Mouse (Mus musculus) lung, postnatal 10 days (tissue): ENCODE data around the gene Sdk1.

Experiments
- DNase-seq: peaks from one replicate; pipeline ENCODE4 v3.0.0; 2021

Sdk1 gene

DNA sequence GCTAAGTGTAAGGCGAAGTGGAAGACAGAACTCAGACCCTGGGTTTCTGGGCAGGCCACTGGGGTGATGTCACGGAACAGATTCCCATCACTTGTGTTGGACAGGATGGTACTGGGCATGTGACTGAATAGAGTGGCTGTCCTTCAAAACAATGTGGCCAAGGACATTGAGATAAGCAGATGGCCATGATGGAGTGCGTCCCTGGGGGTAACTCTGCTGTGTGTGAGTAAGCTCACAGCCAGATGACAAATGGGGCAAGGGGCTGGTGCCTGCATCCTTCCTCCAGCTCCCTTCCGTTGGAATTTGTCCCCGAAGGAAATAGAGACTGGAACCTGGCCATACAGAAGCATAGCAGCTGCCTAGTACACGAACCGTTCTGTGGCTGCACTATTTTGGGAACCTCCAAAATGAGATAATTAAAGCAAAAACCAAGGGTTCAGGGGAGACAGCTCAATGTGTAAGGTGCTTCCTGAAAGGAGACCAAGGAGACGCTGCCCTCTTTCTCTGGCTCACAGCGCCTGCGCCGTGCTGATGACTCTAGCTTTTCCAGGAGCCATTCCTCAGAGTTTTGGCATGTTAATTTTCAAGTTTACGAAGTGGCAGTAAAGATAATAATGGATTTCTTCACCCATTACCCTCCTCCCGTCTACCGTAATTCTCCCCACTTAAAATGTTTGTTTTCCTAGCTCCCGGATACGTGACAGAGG, 661.4 kb downstream of the Sdk1 start:
- peak; percentile 18 for DNase-seq

DNA sequence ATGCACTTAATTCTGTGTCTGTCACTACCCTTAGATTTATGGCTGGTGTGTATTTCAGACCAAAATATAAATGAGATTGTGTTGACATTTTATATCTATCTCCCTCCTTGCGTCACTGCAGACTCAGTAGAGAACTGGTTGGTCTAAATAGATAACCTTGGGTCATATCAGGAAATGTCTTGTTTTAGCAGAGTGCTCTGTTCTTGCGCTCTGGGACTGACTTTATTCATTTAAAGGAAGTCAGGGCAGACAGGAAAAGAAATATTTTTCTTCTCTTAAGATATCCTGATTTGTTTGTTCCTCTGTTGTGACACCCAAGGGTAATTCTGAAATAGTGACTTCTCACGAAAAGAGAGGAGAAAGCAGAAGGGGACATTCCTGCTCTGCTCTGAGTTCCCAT, 669.2 kb downstream of the Sdk1 start:
- DNase-seq: no peak

DNA sequence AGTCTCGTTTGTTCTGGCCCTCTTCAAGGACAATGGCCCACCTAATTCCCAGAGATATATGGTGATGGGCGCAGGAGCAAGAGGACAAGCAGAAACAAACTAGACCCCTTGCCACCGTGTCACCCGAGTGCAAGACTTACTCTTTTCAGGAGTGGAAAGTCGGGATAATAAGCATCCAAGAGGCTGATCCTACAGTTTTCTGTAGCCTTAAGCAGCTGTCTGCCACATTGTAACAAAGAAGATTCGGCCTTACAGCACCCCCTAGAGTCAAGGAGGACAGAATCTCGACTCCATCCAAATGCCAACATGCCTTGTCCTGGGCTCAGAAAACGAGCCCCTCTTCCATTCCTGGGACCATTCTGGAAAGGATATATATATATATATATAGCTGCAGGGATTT, 669.6 kb downstream of the Sdk1 start:
- peak; percentile 25 for DNase-seq

DNA sequence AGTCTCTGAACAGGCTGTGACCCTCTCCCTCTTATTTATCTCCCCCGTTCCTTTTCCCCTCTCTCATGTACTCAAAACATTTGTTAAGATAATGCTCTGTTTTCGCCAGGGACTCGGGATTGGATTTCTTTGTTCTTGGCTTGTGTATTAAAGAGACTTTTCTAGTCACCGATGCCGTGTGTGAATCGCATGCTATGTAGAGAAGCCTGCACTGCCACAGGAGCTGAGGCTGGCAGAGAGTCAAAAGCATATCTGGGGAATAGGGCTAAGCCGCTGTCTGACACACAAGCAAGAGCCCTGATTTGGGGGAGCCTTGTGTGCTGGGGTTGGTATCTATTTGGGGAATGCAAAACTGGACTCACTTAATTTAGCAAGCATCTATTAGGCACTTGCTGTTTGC, 671.6 kb downstream of the Sdk1 start:
- no peak for DNase-seq

DNA sequence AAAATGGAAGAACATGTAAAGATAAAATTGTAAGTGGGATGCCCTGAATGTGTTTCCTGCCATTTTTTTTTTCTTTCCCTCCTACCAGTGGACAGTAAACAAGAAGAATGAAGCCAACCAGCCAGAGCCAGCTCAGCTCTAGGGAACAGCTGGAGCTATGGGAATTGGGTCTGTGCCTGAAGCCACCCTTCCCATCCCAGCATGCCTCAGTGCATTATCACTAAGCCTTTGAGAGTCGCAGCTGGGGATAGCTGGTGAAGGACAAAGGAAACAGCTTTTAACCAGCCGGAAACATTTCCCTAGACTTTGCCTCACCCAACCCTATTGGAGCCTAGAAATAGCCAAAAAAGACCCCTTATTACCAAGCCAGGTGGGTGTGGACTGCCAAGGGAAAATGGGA, 675.7 kb downstream of the Sdk1 start:
- DNase-seq: peak; percentile 69

DNA sequence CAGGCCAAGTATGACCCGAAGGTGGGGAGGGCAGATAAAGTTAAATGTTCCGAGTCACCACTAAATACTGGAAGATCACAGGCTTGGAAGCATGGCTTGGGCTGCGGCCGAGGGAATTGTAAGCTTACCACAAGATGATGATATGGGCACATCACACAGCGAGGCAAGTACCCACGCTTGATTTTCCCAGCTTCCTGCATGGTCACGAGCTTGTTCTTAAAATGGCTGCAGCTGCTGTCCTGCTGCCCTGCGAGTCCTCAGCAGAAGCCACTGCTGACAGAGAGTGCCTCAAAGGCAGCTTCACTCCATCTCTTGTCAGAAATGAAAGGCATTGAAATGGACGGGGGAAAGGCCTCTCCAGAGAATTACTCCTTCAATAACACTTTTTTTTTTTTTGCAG, 697.7 kb downstream of the Sdk1 start:
- DNase-seq: no peak

DNA sequence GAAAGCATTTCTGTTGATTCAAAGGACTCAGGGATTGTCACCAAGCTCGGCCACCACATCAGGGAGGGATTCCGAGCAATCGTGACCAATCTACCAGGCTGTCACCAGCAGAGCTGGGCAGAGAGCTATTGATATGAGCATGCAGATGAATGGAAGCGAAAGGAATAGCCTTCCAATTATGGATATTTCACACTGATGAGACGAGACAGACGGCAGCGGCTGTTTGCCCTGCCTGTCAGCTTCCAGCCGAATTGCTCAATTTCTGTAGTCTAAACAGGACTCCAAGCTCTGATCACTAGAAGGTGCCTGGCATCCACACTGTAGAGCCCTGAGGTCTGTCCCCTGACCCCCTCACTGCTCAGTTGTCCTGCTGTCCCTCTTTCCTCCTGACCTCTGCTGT, 699.3 kb downstream of the Sdk1 start:
- peak; percentile 51 for DNase-seq

DNA sequence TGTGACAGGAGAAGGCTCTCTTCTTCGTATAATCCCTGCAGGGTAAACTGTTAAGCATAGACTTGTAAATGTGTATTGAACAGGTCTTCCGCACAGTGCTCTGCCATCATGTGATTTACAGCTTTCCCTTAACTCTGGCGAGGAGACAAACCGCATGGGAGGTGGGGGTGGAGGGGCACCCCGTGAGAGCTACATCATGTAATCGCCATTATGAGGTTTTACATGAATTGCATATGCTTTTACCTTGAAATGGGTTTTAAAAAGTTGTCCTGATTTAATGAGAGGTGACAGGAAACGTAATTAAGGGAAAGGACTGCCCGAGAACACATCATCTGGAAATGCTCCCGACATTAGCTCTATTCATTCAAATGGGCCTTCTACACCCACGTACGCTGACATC, 709.5 kb downstream of the Sdk1 start:
- no peak for DNase-seq

DNA sequence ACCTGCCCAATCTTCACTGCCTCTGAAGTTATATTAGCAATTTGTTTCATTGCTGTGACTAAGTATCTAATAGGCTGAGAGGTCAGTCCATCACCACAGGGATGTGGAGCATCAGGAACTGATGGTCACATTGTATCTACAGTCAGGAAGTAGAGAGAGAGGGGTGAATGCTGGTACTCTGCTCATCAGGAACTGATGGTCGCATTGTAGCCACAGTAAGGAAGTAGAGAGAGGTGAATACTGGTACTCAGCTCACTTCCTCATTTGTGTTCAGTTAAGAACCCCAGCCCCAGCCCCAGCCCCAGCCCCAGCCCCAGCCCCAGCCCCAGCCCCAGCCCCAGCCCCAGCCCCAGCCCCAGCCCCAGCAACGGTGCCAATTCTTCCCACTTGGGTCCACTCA, 711.0 kb downstream of the Sdk1 start:
- no peak for DNase-seq

DNA sequence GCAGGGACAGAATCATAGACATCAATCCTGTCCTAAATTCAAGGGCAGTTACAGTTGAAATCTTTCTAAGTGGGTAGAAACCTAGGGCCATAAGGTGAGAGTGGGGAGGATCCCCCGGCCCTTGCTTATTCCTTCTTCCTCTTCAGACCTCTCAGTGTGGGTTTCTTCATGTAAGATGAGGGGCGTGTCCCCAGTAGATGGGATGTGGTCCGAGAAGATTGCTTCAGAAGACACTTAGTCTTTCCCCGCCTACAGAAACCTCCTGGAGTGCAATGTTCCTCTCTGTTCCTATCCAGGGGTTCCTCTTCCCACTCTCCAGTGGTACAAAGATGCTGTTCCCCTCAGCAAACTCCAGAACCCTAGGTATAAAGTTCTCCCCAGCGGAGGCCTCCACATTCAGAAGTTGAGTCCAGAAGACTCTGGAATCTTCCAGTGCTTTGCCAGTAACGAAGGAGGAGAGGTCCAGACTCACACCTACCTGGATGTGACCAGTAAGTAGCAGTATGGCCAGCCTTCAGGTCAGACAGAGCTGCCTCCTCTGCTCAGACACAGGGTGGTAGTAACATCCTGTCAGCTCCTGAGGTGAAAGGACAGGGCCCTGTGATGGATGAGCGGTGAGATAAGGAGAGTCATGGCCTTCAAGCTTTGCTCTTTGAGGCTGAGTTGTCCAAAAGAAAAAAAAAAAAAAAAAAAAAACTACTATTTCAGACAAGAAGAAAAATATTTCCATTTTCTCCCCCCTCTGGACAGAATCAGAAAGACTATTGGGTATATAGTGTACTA, 711.6 kb downstream of the Sdk1 start:
- no peak for DNase-seq

DNA sequence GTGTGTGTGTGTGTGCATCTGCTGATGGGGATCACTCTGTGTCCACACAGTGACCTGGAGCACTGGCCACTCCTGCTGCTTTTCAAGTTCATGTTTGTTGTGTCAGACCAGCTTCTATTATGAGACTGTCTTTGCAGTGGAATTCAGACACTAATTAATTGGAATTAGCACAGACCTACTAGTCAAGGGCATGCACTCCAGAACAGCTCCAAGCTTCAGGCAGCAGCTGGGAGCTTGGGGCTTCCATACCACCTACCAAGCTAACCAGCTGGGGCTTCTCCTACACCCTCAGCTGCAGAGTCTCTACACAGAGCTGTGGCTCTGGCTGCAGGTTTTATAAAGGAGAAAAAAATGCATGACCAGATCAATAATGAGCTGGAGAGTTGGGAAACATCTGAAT, 729.8 kb downstream of the Sdk1 start:
- no peak for DNase-seq

DNA sequence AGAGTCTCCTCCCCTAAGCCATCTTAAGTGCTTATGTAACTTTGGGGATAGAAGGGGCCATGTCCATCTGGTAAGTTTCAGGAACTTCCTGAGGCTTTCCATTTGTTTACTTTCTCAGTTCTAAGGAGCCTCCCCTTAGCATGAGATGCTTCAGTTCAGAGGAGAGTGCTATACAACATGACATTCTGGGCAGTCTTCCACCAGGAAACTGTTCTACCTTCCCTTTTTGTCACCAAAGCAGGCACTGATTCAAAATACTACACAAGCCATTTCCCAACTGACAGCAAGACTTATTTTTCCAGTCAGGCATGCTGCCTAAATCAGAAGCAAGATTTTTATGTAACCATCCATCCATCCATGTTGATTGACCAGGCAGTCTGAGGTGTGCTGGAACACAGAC, 738.2 kb downstream of the Sdk1 start:
- no peak for DNase-seq

DNA sequence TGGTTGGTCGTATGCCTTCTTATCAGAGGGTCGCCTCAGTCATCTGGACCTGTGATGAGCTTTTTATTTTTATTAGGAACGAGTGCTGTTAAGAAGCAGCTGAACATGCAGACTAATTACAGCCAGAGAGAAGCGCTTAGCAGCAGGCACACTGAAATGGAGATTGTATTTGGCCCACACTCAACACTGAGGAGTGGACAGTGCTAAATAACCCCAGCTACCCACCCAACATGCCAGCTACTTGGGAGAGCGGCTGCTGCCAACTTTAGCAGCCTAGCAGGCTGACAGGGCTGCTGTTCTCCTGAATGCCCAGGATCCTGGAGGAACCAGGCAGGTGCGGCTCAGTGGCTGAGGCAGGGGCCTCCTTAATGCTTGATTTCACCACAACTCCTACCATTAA, 739.5 kb downstream of the Sdk1 start:
- no peak for DNase-seq

DNA sequence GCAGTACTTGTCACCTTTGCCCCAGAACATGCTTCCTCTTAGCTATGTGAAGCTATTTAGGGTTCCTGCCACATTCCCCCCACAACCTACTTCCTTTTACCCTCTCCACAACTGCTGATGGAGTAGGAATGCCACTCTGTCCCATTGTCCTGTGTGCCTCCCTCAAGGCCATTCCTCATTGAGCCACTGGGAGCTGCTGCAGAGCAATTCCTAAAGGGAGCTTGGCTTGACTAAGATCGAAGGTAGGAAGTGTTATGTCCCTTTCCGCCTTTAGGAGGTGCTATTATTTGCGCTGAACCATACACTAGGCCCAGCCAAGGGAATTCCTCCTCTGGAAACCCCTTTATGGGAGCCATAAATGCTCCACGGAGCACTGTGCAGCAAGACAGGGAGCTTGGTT, 743.0 kb downstream of the Sdk1 start:
- no peak for DNase-seq

DNA sequence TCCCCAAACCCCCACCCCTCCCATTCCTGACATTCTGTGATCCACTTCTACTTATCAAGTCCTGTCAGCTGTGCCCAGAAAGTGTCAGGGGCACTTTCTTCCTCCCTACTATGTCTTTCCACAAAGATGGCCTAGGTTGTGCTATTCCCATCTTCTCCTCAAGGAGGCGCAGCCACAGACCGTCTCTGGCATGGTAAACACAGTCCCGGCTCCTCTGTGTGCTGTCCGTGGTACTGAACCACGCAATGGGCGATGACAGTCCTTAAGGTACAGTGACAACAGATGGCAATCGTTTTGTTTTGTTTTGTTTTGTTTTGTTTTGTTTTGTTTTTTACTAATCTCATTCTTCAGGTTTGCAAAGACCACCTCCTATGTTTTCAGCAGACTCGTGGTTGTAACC, 743.7 kb downstream of the Sdk1 start:
- DNase-seq: peak; percentile 87

DNA sequence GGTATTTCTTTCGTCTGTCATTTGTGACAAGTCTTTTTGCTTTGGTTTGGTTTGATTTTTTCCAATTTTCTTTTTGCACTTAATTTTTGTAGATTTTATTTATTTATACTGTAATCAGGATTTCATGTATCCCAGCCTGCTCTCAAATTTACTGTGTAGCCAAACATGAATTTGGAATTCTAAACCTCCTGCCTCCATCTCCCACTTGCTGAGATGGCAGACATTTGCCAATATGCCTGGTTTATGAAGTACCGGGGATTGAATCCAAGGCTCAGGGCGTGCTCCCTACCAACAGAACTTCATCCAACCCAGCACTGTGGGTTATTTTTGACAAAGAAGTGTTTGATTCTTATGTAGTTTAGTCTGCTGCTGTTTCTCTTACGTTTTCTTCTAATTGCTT, 744.3 kb downstream of the Sdk1 start:
- DNase-seq: no peak

DNA sequence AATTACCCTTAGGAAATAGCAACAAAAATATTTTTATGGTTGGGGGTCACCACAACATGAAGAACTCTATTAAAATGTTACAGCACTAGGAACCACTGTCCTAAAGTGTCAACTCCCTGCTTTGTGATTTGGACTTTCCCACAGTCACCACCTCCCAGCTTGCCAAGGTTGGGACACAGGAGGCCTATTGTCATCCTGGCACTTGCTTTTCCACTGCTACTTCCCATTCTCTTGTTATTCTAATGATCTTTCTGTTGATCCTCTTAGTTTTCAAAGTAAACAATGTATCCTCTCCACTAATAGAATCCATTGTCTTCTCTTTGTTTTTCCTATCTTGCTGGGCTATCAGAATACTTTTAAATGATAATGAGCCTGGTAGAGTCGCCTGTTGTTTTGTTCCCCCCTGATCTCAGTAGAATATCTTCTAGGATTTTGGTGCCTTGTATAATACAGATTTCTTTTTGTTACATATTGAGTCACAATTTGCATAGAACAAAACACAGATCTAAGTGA, 746.1 kb downstream of the Sdk1 start:
- no peak for DNase-seq

DNA sequence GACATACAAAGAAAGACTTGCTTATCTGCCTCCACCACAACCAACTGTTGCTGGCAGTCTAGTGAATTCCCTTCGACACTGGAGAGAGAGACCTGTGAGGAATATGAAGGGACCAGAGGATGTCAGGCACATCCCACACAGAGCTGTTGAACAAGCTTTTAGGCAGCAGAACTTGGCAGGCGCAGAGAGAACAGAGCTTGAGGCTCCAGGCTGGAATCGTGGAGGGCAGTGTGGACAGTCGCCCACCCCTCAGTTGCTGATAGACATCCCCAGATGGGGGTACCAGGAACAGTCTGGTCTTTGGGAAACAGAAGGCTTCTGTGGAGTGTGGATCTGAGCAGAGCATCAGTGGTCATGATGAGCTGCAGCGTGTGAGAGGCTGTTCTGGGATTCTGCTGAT, 747.4 kb downstream of the Sdk1 start:
- DNase-seq: no peak

DNA sequence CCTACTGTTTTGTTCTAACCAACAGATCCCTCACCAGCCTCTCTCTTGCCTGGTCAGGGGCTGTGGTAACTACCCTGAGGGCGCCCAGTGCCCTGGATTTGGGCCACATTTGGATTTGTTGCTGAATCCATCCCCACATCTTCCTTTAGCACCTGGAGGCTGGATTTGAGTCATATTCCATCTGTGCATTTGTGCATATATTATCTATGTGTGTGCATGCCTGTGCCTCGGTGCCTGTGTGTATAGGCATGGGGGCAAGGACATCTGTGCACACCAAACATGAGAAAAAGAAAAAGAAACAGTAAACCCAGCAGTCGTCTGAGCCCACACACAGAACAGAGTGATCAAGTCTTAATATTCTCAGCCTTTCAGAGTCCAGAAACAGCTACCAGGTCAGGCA, 752.9 kb downstream of the Sdk1 start:
- DNase-seq: no peak

DNA sequence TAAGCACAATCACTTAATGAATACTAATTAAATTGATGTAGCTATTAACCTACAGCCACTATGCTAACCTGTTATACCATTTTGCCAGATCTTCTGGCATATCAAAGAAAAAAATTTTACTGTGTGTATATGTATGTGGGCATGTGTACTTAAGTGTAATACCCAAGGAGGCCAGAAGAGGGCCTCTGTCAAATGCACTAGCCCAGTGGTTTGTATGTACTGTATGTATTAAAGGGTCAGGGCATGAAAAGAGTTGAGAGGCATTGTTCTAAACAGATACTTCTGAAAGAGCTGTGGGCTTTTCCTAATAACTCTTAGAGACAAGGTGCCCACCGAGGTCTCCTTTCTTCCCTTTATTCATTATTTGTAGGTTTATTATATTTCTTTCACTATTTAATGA, 759.0 kb downstream of the Sdk1 start:
- DNase-seq: no peak

DNA sequence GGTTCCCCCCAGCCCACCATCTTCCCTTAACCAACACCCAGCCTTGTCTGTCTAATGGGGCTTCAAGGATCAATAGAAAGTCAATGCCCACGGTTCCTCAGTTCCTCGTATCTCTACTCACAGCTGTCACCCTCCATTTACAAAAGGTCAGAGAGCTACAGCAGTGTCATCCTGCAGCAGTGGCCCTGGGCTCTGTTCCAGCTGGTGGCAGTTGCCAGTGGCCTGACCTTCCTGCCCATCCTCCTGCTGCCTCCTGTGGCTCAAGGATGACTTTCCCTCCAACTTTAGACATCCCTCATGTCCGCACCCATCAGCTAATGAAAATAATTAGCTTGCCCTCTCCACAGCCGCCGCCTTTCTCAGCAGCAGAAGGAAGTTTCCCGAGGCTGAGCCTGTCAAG, 759.8 kb downstream of the Sdk1 start:
- DNase-seq: no peak

DNA sequence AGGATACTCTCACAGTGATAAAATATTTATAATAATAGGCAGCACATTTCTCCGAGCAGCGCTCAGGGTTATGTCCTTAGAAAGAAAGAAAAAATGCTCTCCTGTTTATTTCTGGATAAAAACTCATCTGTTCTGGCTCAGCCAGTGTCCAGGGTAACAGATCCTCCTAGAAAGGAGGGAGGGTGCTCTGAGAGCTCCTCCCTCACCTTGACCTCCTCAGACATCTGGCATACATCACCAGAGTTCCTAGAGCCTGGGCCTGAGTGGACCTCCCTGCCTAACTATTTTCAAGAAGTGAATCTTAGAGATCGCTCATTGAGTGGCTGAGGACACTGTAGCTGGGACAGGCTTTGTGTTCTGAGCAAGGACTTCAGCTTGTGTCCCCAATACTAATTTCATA, 760.7 kb downstream of the Sdk1 start:
- DNase-seq: no peak

DNA sequence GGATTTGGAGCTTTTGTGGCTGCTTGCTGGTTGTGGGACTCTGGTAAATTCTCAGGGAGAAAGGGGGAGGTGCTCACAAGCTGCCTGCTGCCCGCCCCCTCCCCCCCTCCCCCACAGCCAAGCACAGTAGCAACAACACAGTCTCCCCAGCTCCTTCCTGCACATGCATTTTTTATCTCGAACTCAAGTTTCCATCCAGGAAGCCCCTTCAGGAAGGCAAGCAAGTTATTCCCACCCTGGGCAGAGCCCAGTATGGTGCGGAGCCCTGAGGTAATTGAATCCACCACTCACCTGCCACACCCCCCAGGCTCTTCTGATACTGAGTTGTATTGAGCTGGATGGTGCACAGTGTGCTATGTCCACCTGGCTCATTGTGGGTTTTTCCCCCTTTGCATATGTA, 768.9 kb downstream of the Sdk1 start:
- DNase-seq: no peak

DNA sequence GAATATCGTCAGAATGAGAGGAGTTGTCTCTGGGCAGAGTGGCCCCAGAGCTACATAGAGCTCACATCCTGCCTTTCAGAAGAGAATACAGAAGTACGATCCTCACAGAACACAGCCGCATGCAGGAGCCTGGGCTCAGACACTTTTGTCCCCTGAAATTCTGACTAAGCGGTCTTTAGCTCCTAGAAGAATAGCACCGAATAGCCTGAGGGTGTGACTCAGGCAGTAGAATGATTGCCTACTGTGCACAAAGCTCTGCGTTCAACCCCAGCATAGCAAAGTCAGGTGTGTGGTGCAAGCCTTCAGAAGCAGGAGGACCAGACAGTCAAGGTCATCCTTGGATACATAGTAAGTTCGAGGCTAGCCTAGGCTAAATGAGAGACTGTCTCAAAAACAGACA, 775.7 kb downstream of the Sdk1 start:
- DNase-seq: no peak
